Mouse (Mus musculus): ENCODE data around the gene Zdhhc6. TPM values are rescaled to one million over a fixed set of nuclear protein-coding genes. Genes with fewer than 3 reads are reported as not detected.

Gene Zdhhc6
- polyA plus RNA-seq, 1 experiment from 2014 or later = 64.7 TPM

GRCm38 (mm10) chr19:55276770-55277169 lies 39.1 kb downstream of the Zdhhc6 start:
- Histone ChIP-seq H3K9me3 (replicated peaks; ENCODE audit: control insufficient read depth, low read length, poor library complexity, severe bottlenecking) (no peaks in the 10 kb centered on the region), H3K9ac (ENCODE audit: low read depth, low read length) (no peak overlapping the region), H3K27ac (ENCODE audit: low read length) (no peak overlapping the region), H3K4me1 (ENCODE audit: control insufficient read depth, insufficient read depth, low read length) (no peaks in the 10 kb centered on the region), H3K27me3 (ENCODE audit: control insufficient read depth, insufficient read depth, low read depth, low read length) (no peaks in the 10 kb centered on the region), H3K36me3 (ENCODE audit: control insufficient read depth, insufficient read depth, low read length) (no peaks in the 10 kb centered on the region), H3K4me2 (ENCODE audit: low read length) (no peak overlapping the region), H3K4me3 (ENCODE audit: low read depth, low read length) (no peak overlapping the region)
- WGBS = 89% methylated on average over 3 of the region's 3 CpGs
- ATAC-seq = no peak

GRCm38 (mm10) chr19:55276100-55276499 lies 39.7 kb downstream of the Zdhhc6 start:
- Histone ChIP-seq H3K9me3 (replicated peaks; ENCODE audit: control insufficient read depth, low read length, poor library complexity, severe bottlenecking) (no peaks in the 10 kb centered on the region), H3K9ac (ENCODE audit: low read depth, low read length) (no peak overlapping the region), H3K36me3 (ENCODE audit: control insufficient read depth, insufficient read depth, low read length) (no peaks in the 10 kb centered on the region), H3K27me3 (ENCODE audit: control insufficient read depth, insufficient read depth, low read depth, low read length) (no peaks in the 10 kb centered on the region), H3K4me1 (ENCODE audit: control insufficient read depth, insufficient read depth, low read length) (no peaks in the 10 kb centered on the region), H3K4me3 (ENCODE audit: low read depth, low read length) (no peak overlapping the region), H3K27ac (ENCODE audit: low read length) (no peak overlapping the region), H3K4me2 (ENCODE audit: low read length) (no peak overlapping the region)
- 89% methylated on average over 4 of the region's 4 CpGs for WGBS
- no peak for ATAC-seq

GRCm38 (mm10) chr19:55273340-55273739 lies 42.5 kb downstream of the Zdhhc6 start:
- 79% methylated on average over 6 of the region's 6 CpGs for WGBS
- H3K4me1 ChIP-seq (ENCODE audit: control insufficient read depth, insufficient read depth, low read length) = no peaks in the 10 kb centered on the region
- H3K9ac ChIP-seq (ENCODE audit: low read depth, low read length) = no peak overlapping the region
- H3K27ac ChIP-seq (ENCODE audit: low read length) = no peak overlapping the region
- H3K27me3 ChIP-seq (ENCODE audit: control insufficient read depth, insufficient read depth, low read depth, low read length) = no peaks in the 10 kb centered on the region
- no peak overlapping the region for H3K4me3 ChIP-seq (ENCODE audit: low read depth, low read length)
- no peak for ATAC-seq
- H3K36me3 ChIP-seq (ENCODE audit: control insufficient read depth, insufficient read depth, low read length) = no peaks in the 10 kb centered on the region
- H3K4me2 ChIP-seq (ENCODE audit: low read length) = no peak overlapping the region
- no peaks in the 10 kb centered on the region for H3K9me3 ChIP-seq (replicated peaks; ENCODE audit: control insufficient read depth, low read length, poor library complexity, severe bottlenecking)

- Histone ChIP-seq H3K4me2 (ENCODE audit: low read length) (no peak overlapping the region), H3K9me3 (replicated peaks; ENCODE audit: control insufficient read depth, low read length, poor library complexity, severe bottlenecking) (no peaks in the 10 kb centered on the region), H3K27ac (ENCODE audit: low read length) (no peak overlapping the region), H3K4me1 (ENCODE audit: control insufficient read depth, insufficient read depth, low read length) (no peaks in the 10 kb centered on the region), H3K4me3 (ENCODE audit: low read depth, low read length) (no peak overlapping the region), H3K36me3 (ENCODE audit: control insufficient read depth, insufficient read depth, low read length) (no peaks in the 10 kb centered on the region), H3K9ac (ENCODE audit: low read depth, low read length) (no peak overlapping the region), H3K27me3 (ENCODE audit: control insufficient read depth, insufficient read depth, low read depth, low read length) (no peaks in the 10 kb centered on the region)
- WGBS = 21% methylated on average over 3 of the region's 3 CpGs
- ATAC-seq = no peak
Observed at GRCm38 (mm10) chr19:55271448-55271847, 44.4 kb downstream of the Zdhhc6 start.

GRCm38 (mm10) chr19:55269051-55269450 lies 46.8 kb downstream of the Zdhhc6 start:
- Histone ChIP-seq H3K9me3 (replicated peaks; ENCODE audit: control insufficient read depth, low read length, poor library complexity, severe bottlenecking) (no peaks in the 10 kb centered on the region), H3K4me1 (ENCODE audit: control insufficient read depth, insufficient read depth, low read length) (no peaks in the 10 kb centered on the region), H3K27me3 (ENCODE audit: control insufficient read depth, insufficient read depth, low read depth, low read length) (no peaks in the 10 kb centered on the region), H3K9ac (ENCODE audit: low read depth, low read length) (no peak overlapping the region), H3K4me2 (ENCODE audit: low read length) (no peak overlapping the region), H3K36me3 (ENCODE audit: control insufficient read depth, insufficient read depth, low read length) (no peaks in the 10 kb centered on the region), H3K27ac (ENCODE audit: low read length) (no peak overlapping the region), H3K4me3 (ENCODE audit: low read depth, low read length) (no peak overlapping the region)
- WGBS = 89% methylated on average over 5 of the region's 5 CpGs
- no peak for ATAC-seq

GRCm38 (mm10) chr19:55268150-55268549 lies 47.7 kb downstream of the Zdhhc6 start:
- Histone ChIP-seq H3K9ac (ENCODE audit: low read depth, low read length) (no peak overlapping the region), H3K27ac (ENCODE audit: low read length) (no peak overlapping the region), H3K4me1 (ENCODE audit: control insufficient read depth, insufficient read depth, low read length) (no peaks in the 10 kb centered on the region), H3K36me3 (ENCODE audit: control insufficient read depth, insufficient read depth, low read length) (no peaks in the 10 kb centered on the region), H3K27me3 (ENCODE audit: control insufficient read depth, insufficient read depth, low read depth, low read length) (no peaks in the 10 kb centered on the region), H3K9me3 (replicated peaks; ENCODE audit: control insufficient read depth, low read length, poor library complexity, severe bottlenecking) (no peaks in the 10 kb centered on the region), H3K4me3 (ENCODE audit: low read depth, low read length) (no peak overlapping the region), H3K4me2 (ENCODE audit: low read length) (no peak overlapping the region)
- ATAC-seq = no peak
- WGBS = 82% methylated on average over 3 of the region's 3 CpGs

GRCm38 (mm10) chr19:55266786-55267185 lies 49.0 kb downstream of the Zdhhc6 start:
- H3K9ac ChIP-seq (ENCODE audit: low read depth, low read length) = no peak overlapping the region
- no peak overlapping the region for H3K4me2 ChIP-seq (ENCODE audit: low read length)
- ATAC-seq = no peak
- no peaks in the 10 kb centered on the region for H3K9me3 ChIP-seq (replicated peaks; ENCODE audit: control insufficient read depth, low read length, poor library complexity, severe bottlenecking)
- H3K36me3 ChIP-seq (ENCODE audit: control insufficient read depth, insufficient read depth, low read length) = no peaks in the 10 kb centered on the region
- no peak overlapping the region for H3K27ac ChIP-seq (ENCODE audit: low read length)
- no peaks in the 10 kb centered on the region for H3K27me3 ChIP-seq (ENCODE audit: control insufficient read depth, insufficient read depth, low read depth, low read length)
- no peaks in the 10 kb centered on the region for H3K4me1 ChIP-seq (ENCODE audit: control insufficient read depth, insufficient read depth, low read length)
- WGBS = 85% methylated on average over 3 of the region's 3 CpGs
- no peak overlapping the region for H3K4me3 ChIP-seq (ENCODE audit: low read depth, low read length)

GRCm38 (mm10) chr19:55265269-55265668 lies 50.6 kb downstream of the Zdhhc6 start:
- H3K4me1 ChIP-seq (ENCODE audit: control insufficient read depth, insufficient read depth, low read length) = no peaks in the 10 kb centered on the region
- no peaks in the 10 kb centered on the region for H3K36me3 ChIP-seq (ENCODE audit: control insufficient read depth, insufficient read depth, low read length)
- H3K4me2 ChIP-seq (ENCODE audit: low read length) = no peak overlapping the region
- WGBS = 69% methylated on average over 3 of the region's 3 CpGs
- ATAC-seq = no peak
- H3K27ac ChIP-seq (ENCODE audit: low read length) = no peak overlapping the region
- H3K9ac ChIP-seq (ENCODE audit: low read depth, low read length) = no peak overlapping the region
- no peaks in the 10 kb centered on the region for H3K27me3 ChIP-seq (ENCODE audit: control insufficient read depth, insufficient read depth, low read depth, low read length)
- H3K9me3 ChIP-seq (replicated peaks; ENCODE audit: control insufficient read depth, low read length, poor library complexity, severe bottlenecking) = no peaks in the 10 kb centered on the region
- H3K4me3 ChIP-seq (ENCODE audit: low read depth, low read length) = no peak overlapping the region

GRCm38 (mm10) chr19:55260389-55261184 lies 55.2 kb downstream of the Zdhhc6 start:
- ATAC-seq = no peak
- no peak overlapping the region for H3K4me3 ChIP-seq (ENCODE audit: low read depth, low read length)
- H3K27me3 ChIP-seq (ENCODE audit: control insufficient read depth, insufficient read depth, low read depth, low read length) = no peaks in the 10 kb centered on the region
- H3K4me2 ChIP-seq (ENCODE audit: low read length) = no peak overlapping the region
- no peaks in the 10 kb centered on the region for H3K9me3 ChIP-seq (replicated peaks; ENCODE audit: control insufficient read depth, low read length, poor library complexity, severe bottlenecking)
- WGBS = 74% methylated on average over 12 of the region's 12 CpGs
- no peak overlapping the region for H3K27ac ChIP-seq (ENCODE audit: low read length)
- no peak overlapping the region for H3K9ac ChIP-seq (ENCODE audit: low read depth, low read length)
- H3K36me3 ChIP-seq (ENCODE audit: control insufficient read depth, insufficient read depth, low read length) = no peaks in the 10 kb centered on the region
- H3K4me1 ChIP-seq (ENCODE audit: control insufficient read depth, insufficient read depth, low read length) = no peaks in the 10 kb centered on the region

Data from midbrain, embryonic 16.5 days (tissue).